Mouse (Mus musculus) cerebellum, adult 9-11 months (tissue): ENCODE measurements around the gene Trmt1l.
"Not testable (repeated sequence)": the region's sequence is repeated elsewhere in the genome, so short reads cannot be mapped to it uniquely, and the experiment has no call there.

Source experiments
- DNase-seq: peaks from one replicate; pipeline ENCODE4 v3.0.0; 2022

Trmt1l gene

GRCm38 (mm10) chr1:151428263-151429221 lies at the start of gene Trmt1l, which contains the start of gene Swt1:
Trmt1l (plus strand) TSS chr1:151428542.
Swt1 (minus strand) TSS chr1:151428455.
- peak; percentile 99 for DNase-seq

- DNase-seq: no peak
Observed at GRCm38 (mm10) chr1:151390029-151390428, 38.3 kb upstream of the Trmt1l start.

GRCm38 (mm10) chr1:151409827-151410226 lies 18.5 kb upstream of the Trmt1l start:
- DNase-seq: no peak

GRCm38 (mm10) chr1:151422178-151422577 lies 6.2 kb upstream of the Trmt1l start:
- DNase-seq: no peak

GRCm38 (mm10) chr1:151426947-151427600 lies 1.3 kb upstream of the Trmt1l start:
- DNase-seq: no peak

GRCm38 (mm10) chr1:151427888-151428262 lies 467 bp upstream of the Trmt1l start:
- no peak for DNase-seq

- no peak for DNase-seq
Observed at GRCm38 (mm10) chr1:151429316-151429715, 974 bp downstream of the Trmt1l start.

- no peak for DNase-seq
Observed at GRCm38 (mm10) chr1:151435431-151435830, 7.1 kb downstream of the Trmt1l start.

GRCm38 (mm10) chr1:151449866-151450265 lies 21.5 kb downstream of the Trmt1l start:
- DNase-seq: no peak

GRCm38 (mm10) chr1:151450851-151451250 lies 22.5 kb downstream of the Trmt1l start:
- DNase-seq: no peak

GRCm38 (mm10) chr1:151451946-151452345 lies 23.6 kb downstream of the Trmt1l start:
- DNase-seq: no peak

GRCm38 (mm10) chr1:151457087-151457486 lies 28.7 kb downstream of the Trmt1l start:
- no peak for DNase-seq

GRCm38 (mm10) chr1:151461265-151461664 lies 32.9 kb downstream of the Trmt1l start:
- DNase-seq: no peak

GRCm38 (mm10) chr1:151464914-151465313 lies 36.6 kb downstream of the Trmt1l start:
- DNase-seq: no peak

GRCm38 (mm10) chr1:151466571-151466970 lies 38.2 kb downstream of the Trmt1l start:
- no peak for DNase-seq

GRCm38 (mm10) chr1:151471429-151471828 lies 43.1 kb downstream of the Trmt1l start:
- DNase-seq: no peak

- DNase-seq: not testable (repeated sequence)
Observed at GRCm38 (mm10) chr1:151472386-151472785, 44.0 kb downstream of the Trmt1l start.

GRCm38 (mm10) chr1:151482497-151482896 lies 54.2 kb downstream of the Trmt1l start:
- DNase-seq: no peak

- DNase-seq: no peak
Observed at GRCm38 (mm10) chr1:151483568-151483967, 55.2 kb downstream of the Trmt1l start.

GRCm38 (mm10) chr1:151484754-151485153 lies 56.4 kb downstream of the Trmt1l start:
- DNase-seq: no peak

GRCm38 (mm10) chr1:151489806-151490205 lies 61.5 kb downstream of the Trmt1l start:
- no peak for DNase-seq

GRCm38 (mm10) chr1:151492419-151492818 lies 64.1 kb downstream of the Trmt1l start:
- no peak for DNase-seq

- DNase-seq: no peak
Observed at GRCm38 (mm10) chr1:151493826-151494225, 65.5 kb downstream of the Trmt1l start.

GRCm38 (mm10) chr1:151494711-151495110 lies 66.4 kb downstream of the Trmt1l start:
- peak; percentile 32 for DNase-seq
